Mouse (Mus musculus) lung, embryonic 14.5 days (tissue): ENCODE results near the gene Cdk17. TPM values are rescaled to one million over a fixed set of nuclear protein-coding genes. Genes with fewer than 3 reads are reported as not detected.

Source experiments
- ATAC-seq: fragments of 200-750 bp; cut with Nextera tagmentation; 2 replicates; pipeline ENCODE4 v1.8.0; 2017; ENCODE audit warnings: mild to moderate bottlenecking, moderate TSS enrichment, moderate library complexity; ENCODE audit not compliant: insufficient read depth
- DNase-seq: peaks from one replicate; pipeline ENCODE4 v3.0.0-alpha.2; 2015
- H3K27ac ChIP-seq: fragments of 300-500 bp; sonication (generic); 2 replicates; pipeline ENCODE4 v1.5.1; 2014; ENCODE audit warnings: low read depth, mild to moderate bottlenecking, moderate library complexity
- H3K27me3 ChIP-seq: fragments of 300-500 bp; sonication (generic); 2 replicates; pipeline ENCODE4 v1.6.1; 2014; ENCODE audit warnings: low read length, control low read depth; ENCODE audit not compliant: insufficient read depth
- H3K36me3 ChIP-seq: fragments of 300-500 bp; sonication (generic); 2 replicates; pipeline ENCODE4 v1.6.1; 2014; ENCODE audit warnings: control low read depth; ENCODE audit not compliant: insufficient read depth
- H3K4me1 ChIP-seq: fragments of 300-500 bp; sonication (generic); 2 replicates; pipeline ENCODE4 v1.6.1; 2014; ENCODE audit warnings: antibody characterized with exemption, control low read depth; ENCODE audit not compliant: insufficient read depth
- H3K4me2 ChIP-seq: fragments of 300-500 bp; sonication (generic); 2 replicates; pipeline ENCODE4 v1.6.1; 2014; ENCODE audit warnings: mild to moderate bottlenecking
- H3K4me3 ChIP-seq: fragments of 300-500 bp; sonication (generic); 2 replicates; pipeline ENCODE4 v1.5.1; 2014; ENCODE audit warnings: low read depth, low read length
- H3K9ac ChIP-seq: fragments of 300-500 bp; sonication (generic); 2 replicates; pipeline ENCODE4 v1.6.1; 2014
- H3K9me3 ChIP-seq: fragments of 300-500 bp; sonication (generic); 2 replicates; pipeline ENCODE4 v1.6.1; 2016; ENCODE audit warnings: low read depth, low read length, control low read depth
- CTCF ChIP-seq: IDR thresholded peaks from 2 replicates; pipeline ENCODE4 v1.5.1; 2016; ENCODE audit warnings: antibody characterized with exemption, low read depth
- WGBS: fragments of 180-500 bp; shearing (Covaris S2); extraction: QIAGEN DNeasy Blood & Tissue Kit; methylation state at CpG from one replicate; pipeline ENCODE4 v1.1.7; 2014; 5-methylcytosine and 5-hydroxymethylcytosine counted together
- polyA plus RNA-seq: library from polyadenylated mRNA; unstranded; fragments of >200 nt; fragmentation: Nextera tagmentation; extraction: Ambion mirVana; gene quantifications from 2 replicates; pipeline ENCODE4 v1.2.1, GENCODE M21; 2014

Cdk17 gene
- polyA plus RNA-seq, 1 experiment from 2014 or later: 25.9 TPM

DNA sequence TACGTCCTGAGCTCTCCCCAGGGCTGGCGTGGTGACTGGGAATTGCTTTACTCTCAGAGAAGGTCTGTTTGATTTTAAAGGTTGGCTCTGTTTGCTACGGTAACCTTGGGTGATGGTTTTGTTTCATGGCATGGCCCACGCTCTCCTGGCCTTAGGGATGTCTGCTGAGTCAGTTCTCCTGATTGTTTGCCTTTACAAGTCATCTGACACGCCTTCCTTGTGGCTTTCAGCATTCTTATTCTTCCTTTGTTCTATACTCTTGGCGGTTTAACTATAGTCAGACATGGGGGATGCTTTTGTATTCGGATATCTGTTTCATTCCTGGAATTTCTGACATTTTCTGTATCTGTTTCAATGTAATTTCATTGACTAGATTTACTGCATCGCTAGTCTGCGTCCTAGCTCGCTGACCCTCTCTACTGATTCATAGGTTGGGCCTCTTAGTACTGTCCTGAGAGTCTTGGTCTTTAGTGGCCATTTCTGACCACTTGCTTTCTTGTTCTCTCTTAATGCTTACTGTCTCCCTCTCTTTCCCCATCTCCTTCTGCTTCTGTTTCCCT is 27.8 kb downstream of the Cdk17 start:
- 64% methylated on average over 10 of the region's 10 CpGs for WGBS
- Histone ChIP-seq H3K4me2 (no peak overlapping the region), H3K36me3 (no peaks in the 10 kb centered on the region), H3K27ac (no peak overlapping the region), H3K4me1 (peaks cover 14% of the 10 kb centered on the region), H3K27me3 (no peaks in the 10 kb centered on the region), H3K9ac (no peak overlapping the region), H3K9me3 (no peaks in the 10 kb centered on the region), H3K4me3 (no peak overlapping the region)
- no peak for ATAC-seq
- TF ChIP-seq CTCF: no peak
- DNase-seq: no peak

GRCm38 (mm10) chr10:93190475-93191262 is 30.0 kb downstream of the Cdk17 start:
- peak overlapping the region; percentile 58; the same call in 1 of the 2 replicates for H3K27ac ChIP-seq
- no peak for TF ChIP-seq CTCF
- H3K9ac ChIP-seq: no peak overlapping the region
- H3K36me3 ChIP-seq: no peaks in the 10 kb centered on the region
- WGBS: 51% methylated on average over 8 of the region's 8 CpGs
- ATAC-seq (peak; percentile 49; the same call in 1 of the 2 replicates), DNase-seq (peak; percentile 21)
- H3K4me1 ChIP-seq: peaks cover 18% of the 10 kb centered on the region
- H3K4me3 ChIP-seq: no peak overlapping the region
- H3K9me3 ChIP-seq: no peaks in the 10 kb centered on the region
- no peak overlapping the region for H3K4me2 ChIP-seq
- H3K27me3 ChIP-seq: no peaks in the 10 kb centered on the region

GRCm38 (mm10) chr10:93197092-93197491 is 36.4 kb downstream of the Cdk17 start:
- WGBS: 92% methylated on average over 6 of the region's 6 CpGs
- peaks cover 4% of the 10 kb centered on the region for H3K4me1 ChIP-seq
- ATAC-seq: no peak
- DNase-seq: no peak
- H3K9me3 ChIP-seq: no peaks in the 10 kb centered on the region
- no peak overlapping the region for H3K4me2 ChIP-seq
- no peaks in the 10 kb centered on the region for H3K27me3 ChIP-seq
- no peak overlapping the region for H3K4me3 ChIP-seq
- no peak overlapping the region for H3K9ac ChIP-seq
- H3K27ac ChIP-seq: no peak overlapping the region
- no peak for TF ChIP-seq CTCF
- 0 out of 2 replicates have a peak, but pooled peaks cover 8% of the 10 kb centered on the region for H3K36me3 ChIP-seq

DNA sequence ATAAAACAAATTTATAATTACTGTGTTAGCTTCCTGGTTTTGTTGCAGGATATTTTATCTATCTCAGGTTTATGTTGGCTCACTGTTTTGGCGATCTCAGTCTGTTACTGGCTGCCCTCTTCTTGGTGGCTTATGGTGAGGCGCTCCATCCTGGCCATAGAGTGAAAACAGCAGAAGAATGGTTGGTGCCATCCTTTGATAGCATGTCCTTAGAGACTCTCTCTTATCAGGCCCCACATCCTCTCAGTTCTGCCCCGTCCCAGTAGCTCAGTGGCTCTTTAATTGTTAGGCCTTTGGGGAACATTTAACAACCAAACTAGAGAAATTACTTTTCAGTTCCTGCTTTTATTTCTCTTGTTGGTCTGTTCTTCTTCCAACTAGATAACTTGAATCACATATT is 38.3 kb downstream of the Cdk17 start:
- TF ChIP-seq CTCF: no peak
- Histone ChIP-seq H3K9me3 (no peaks in the 10 kb centered on the region), H3K27me3 (no peaks in the 10 kb centered on the region), H3K9ac (no peak overlapping the region), H3K4me1 (peaks cover 4% of the 10 kb centered on the region), H3K4me2 (no peak overlapping the region), H3K36me3 (0 out of 2 replicates have a peak, but pooled peaks cover 8% of the 10 kb centered on the region), H3K4me3 (no peak overlapping the region), H3K27ac (no peak overlapping the region)
- no peak for DNase-seq
- 85% methylated on average over 3 of the region's 3 CpGs for WGBS
- ATAC-seq: no peak

DNA sequence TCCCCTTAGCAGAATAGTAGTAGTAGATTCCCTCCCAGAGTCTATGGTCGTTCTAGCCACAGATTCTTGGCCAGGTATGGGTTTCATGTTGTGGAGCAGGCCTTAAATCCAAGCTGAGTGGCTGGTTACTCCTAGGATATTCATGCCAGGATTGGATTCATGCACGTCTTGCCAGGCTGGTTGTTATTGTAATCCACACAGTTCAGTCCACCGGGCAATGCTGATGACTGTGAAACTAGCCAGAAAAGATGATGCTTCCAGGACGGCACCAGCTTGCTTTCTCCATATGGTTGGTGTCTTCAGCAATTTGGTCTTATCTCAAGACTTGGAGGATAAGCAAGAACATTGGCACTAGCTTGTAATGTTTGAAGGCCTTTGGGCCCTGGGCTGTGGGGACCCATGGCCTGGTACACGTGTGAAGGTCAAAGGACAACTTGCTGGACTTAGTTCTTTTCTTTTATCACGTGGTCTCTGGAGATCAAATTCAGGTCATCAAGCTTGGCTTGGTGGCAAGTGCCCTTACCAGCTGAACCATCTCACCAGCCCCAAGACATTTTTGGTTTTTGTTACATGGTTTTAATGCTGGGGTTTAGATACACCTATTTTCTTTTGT is 41.3 kb downstream of the Cdk17 start:
- Histone ChIP-seq H3K4me1 (no peaks in the 10 kb centered on the region), H3K9me3 (no peaks in the 10 kb centered on the region), H3K27me3 (no peaks in the 10 kb centered on the region), H3K36me3 (0 out of 2 replicates have a peak, but pooled peaks cover 8% of the 10 kb centered on the region), H3K27ac (no peak overlapping the region), H3K4me2 (no peak overlapping the region), H3K9ac (no peak overlapping the region), H3K4me3 (no peak overlapping the region)
- 78% methylated on average over 6 of the region's 6 CpGs for WGBS
- DNase-seq (no peak), ATAC-seq (no peak)
- no peak for TF ChIP-seq CTCF

DNA sequence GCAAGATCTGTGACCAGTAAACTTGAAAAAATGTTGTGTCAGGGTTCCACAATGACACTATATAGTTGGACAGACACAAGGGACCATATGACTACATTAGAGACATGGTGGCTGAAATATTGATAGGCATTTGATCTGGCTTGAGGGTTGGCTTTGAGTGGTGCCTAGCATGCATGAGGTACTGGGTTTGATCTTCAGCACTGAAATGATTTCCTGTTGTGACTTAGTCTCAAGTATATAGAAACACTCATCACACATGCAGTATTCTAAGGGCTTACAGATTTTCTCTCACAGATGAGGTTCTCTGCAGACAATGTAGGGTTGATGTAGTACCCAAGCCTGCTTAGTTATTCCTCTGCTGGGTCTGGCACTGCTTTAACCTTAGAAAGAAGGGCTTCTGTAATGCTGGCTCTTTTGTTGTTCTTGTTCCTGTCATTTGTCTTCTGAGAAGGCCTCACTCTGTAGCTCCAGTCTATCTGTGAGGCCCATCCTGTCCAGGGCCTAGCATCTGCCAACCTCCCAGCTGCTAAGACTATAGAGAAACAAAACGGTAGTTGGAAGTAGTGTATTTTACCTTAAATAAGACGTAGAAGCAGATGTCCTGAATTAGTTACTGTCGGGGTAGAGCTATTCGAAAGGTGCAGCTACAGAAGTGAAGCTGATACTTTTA is 44.7 kb downstream of the Cdk17 start:
- H3K4me3 ChIP-seq: no peak overlapping the region
- no peak for TF ChIP-seq CTCF
- WGBS: 85% methylated on average over 4 of the region's 4 CpGs
- no peaks in the 10 kb centered on the region for H3K27me3 ChIP-seq
- H3K27ac ChIP-seq: no peak overlapping the region
- no peak for ATAC-seq
- no peaks in the 10 kb centered on the region for H3K9me3 ChIP-seq
- H3K9ac ChIP-seq: no peak overlapping the region
- H3K36me3 ChIP-seq: 0 out of 2 replicates have a peak, but pooled peaks cover 3% of the 10 kb centered on the region
- DNase-seq: no peak
- no peaks in the 10 kb centered on the region for H3K4me1 ChIP-seq
- H3K4me2 ChIP-seq: no peak overlapping the region
